In genomic region chr3:27250936-27251335, GRCm38 (mm10) we compare ENCODE assay signal across 13 mouse cellular contexts.
A peak's percentile ranks its signal among the peaks of the same experiment; 100 is the strongest.
DNase-seq lines count a peak whose midpoint lies in the region; ATAC-seq and TF ChIP-seq lines count a peak whose summit lies in the region.
"Had no signal": no experiment of that assay in that cellular context is flagged by ENCODE, and none has a peak within 500 bp of the region (broad histone marks: within the 10 kb centered on the region; RNA-seq: fewer than 3 reads in every experiment).

No protein-coding gene starts in this region.

- no peak overlapping the region for H3K9ac ChIP-seq in kidney, postnatal 0 days (ENCODE audit: low read depth, low read length)
- no peak overlapping the region for H3K9ac ChIP-seq in kidney, embryonic 16.5 days (replicated peaks; ENCODE audit: low read length)
- no peak overlapping the region for H3K9ac ChIP-seq in heart, embryonic 12.5 days
- H3K9ac ChIP-seq: heart, embryonic 15.5 days; midbrain, embryonic 13.5 days had no signal

- H3K27ac ChIP-seq in kidney, postnatal 0 days: no peak overlapping the region
- no peak overlapping the region for H3K27ac ChIP-seq in kidney, embryonic 16.5 days (ENCODE audit: low read length)
- H3K27ac ChIP-seq in small intestine, adult 2 months (ENCODE audit: insufficient read depth, low read depth, low read length): no peak overlapping the region
- H3K27ac ChIP-seq in heart, embryonic 12.5 days (ENCODE audit: poor library complexity, severe bottlenecking): no peak overlapping the region
- H3K27ac ChIP-seq: heart, embryonic 15.5 days; midbrain, embryonic 13.5 days had no signal

- H3K27me3 ChIP-seq in kidney, postnatal 0 days (ENCODE audit: insufficient read depth, low read length): no peaks in the 10 kb centered on the region
- H3K27me3 ChIP-seq in kidney, embryonic 16.5 days (ENCODE audit: insufficient read depth, low read length): no peaks in the 10 kb centered on the region
- H3K27me3 ChIP-seq in small intestine, adult 2 months (ENCODE audit: control insufficient read depth, insufficient read depth, low read length): no peaks in the 10 kb centered on the region
- H3K27me3 ChIP-seq in heart, embryonic 12.5 days (replicated peaks): no peaks in the 10 kb centered on the region
- H3K27me3 ChIP-seq: heart, embryonic 15.5 days; midbrain, embryonic 13.5 days had no signal

- H3K4me1 ChIP-seq in kidney, postnatal 0 days (replicated peaks; ENCODE audit: insufficient read depth, low read length): no peaks in the 10 kb centered on the region
- H3K4me1 ChIP-seq in kidney, embryonic 16.5 days (ENCODE audit: insufficient read depth, low read length): no peaks in the 10 kb centered on the region
- H3K4me1 ChIP-seq in small intestine, adult 2 months (ENCODE audit: control insufficient read depth, insufficient read depth, insufficient read length, low read length): peaks cover 4% of the 10 kb centered on the region; the same call in 1 of the 2 replicates
- H3K4me1 ChIP-seq in heart, embryonic 12.5 days (replicated peaks): no peaks in the 10 kb centered on the region
- H3K4me1 ChIP-seq: heart, embryonic 15.5 days; midbrain, embryonic 13.5 days had no signal

- no peak for ATAC-seq in kidney, postnatal 0 days (replicated peaks; ENCODE audit: low FRiP score, low read depth)
- no peak for ATAC-seq in kidney, embryonic 16.5 days (ENCODE audit: low FRiP score, low TSS enrichment)
- no peak for ATAC-seq in heart, embryonic 12.5 days (ENCODE audit: insufficient number of reproducible peaks, low FRiP score)
- ATAC-seq: midbrain, embryonic 13.5 days had no signal

- no peaks in the 10 kb centered on the region for H3K36me3 ChIP-seq in kidney, postnatal 0 days (ENCODE audit: insufficient read depth, low read length)
- no peaks in the 10 kb centered on the region for H3K36me3 ChIP-seq in kidney, embryonic 16.5 days (ENCODE audit: insufficient read depth, low read length)
- H3K36me3 ChIP-seq in small intestine, adult 2 months (ENCODE audit: control insufficient read depth, insufficient read depth, low read length): no peaks in the 10 kb centered on the region
- no peaks in the 10 kb centered on the region; the same call in 1 of the 2 replicates for H3K36me3 ChIP-seq in heart, embryonic 12.5 days
- H3K36me3 ChIP-seq: heart, embryonic 15.5 days; midbrain, embryonic 13.5 days had no signal

- peak; percentile 27 for DNase-seq in adrenal gland, postnatal 25 days
- DNase-seq in adrenal gland, adult 2 months: no peak
- DNase-seq in kidney, postnatal 0 days (ENCODE audit: low spot score): no peak
- peak; percentile 30 for DNase-seq in right cerebral cortex, postnatal 14 days
- no peak for DNase-seq in right cerebral cortex, postnatal 10 days (ENCODE audit: low spot score in 2 of 2)
- DNase-seq: cerebellum, adult 18-20 months; kidney, adult 8-10 months; thymus, postnatal 25 days had no signal

- TF ChIP-seq POLR2A in small intestine, adult 2 months (IDR thresholded peaks at IDR 0.05; ENCODE audit: low read depth, low read length): no peak

- peak; percentile 60 for TF ChIP-seq CTCF in kidney, postnatal 0 days (IDR thresholded peaks at IDR 0.05; ENCODE audit: low read depth)
- peak; percentile 61; the same call in 1 of the 2 replicates for TF ChIP-seq CTCF in small intestine, adult 2 months (IDR thresholded peaks at IDR 0.05; ENCODE audit: extremely low read depth, insufficient read length, insufficient replicate concordance, low read depth, low read length)

- no peak overlapping the region for H3K4me3 ChIP-seq in kidney, postnatal 0 days (replicated peaks; ENCODE audit: low read depth, low read length)
- H3K4me3 ChIP-seq in kidney, embryonic 16.5 days (ENCODE audit: low read length): no peak overlapping the region
- H3K4me3 ChIP-seq in small intestine, adult 2 months (ENCODE audit: low read depth, low read length): no peak overlapping the region
- no peak overlapping the region for H3K4me3 ChIP-seq in heart, embryonic 12.5 days
- H3K4me3 ChIP-seq: heart, embryonic 15.5 days; midbrain, embryonic 13.5 days had no signal

- WGBS in kidney, postnatal 0 days: 32% methylated on average over 7 of the region's 7 CpGs
- 36% methylated on average over 7 of the region's 7 CpGs for WGBS in kidney, embryonic 16.5 days
- 33% methylated on average over 7 of the region's 7 CpGs for WGBS in small intestine, adult 2 months
- 36% methylated on average over 7 of the region's 7 CpGs for WGBS in heart, embryonic 12.5 days

- H3K9me3 ChIP-seq in kidney, postnatal 0 days (replicated peaks; ENCODE audit: low read length): no peaks in the 10 kb centered on the region
- no peaks in the 10 kb centered on the region for H3K9me3 ChIP-seq in kidney, embryonic 16.5 days (ENCODE audit: low read length)
- H3K9me3 ChIP-seq in heart, embryonic 12.5 days (replicated peaks): no peaks in the 10 kb centered on the region
- H3K9me3 ChIP-seq: heart, embryonic 15.5 days; midbrain, embryonic 13.5 days had no signal

- no peak overlapping the region for H3K4me2 ChIP-seq in kidney, postnatal 0 days (ENCODE audit: low read length)
- H3K4me2 ChIP-seq in kidney, embryonic 16.5 days (replicated peaks; ENCODE audit: low read depth, low read length): no peak overlapping the region
- H3K4me2 ChIP-seq in heart, embryonic 12.5 days: no peak overlapping the region
- H3K4me2 ChIP-seq: heart, embryonic 15.5 days; midbrain, embryonic 13.5 days had no signal

Comparison
In these comparisons a context has a peak if more than half of its experiments do, and no peak if none do; other contexts are left out.
1. DNase-seq: peak in adrenal gland, postnatal 25 days (single experiment) and right cerebral cortex, postnatal 14 days (single experiment); none in adrenal gland, adult 2 months (single experiment), kidney, postnatal 0 days (single experiment) and right cerebral cortex, postnatal 10 days (0 of 2).